11 mouse cellular contexts compared by ENCODE assay signal in the genomic region with DNA sequence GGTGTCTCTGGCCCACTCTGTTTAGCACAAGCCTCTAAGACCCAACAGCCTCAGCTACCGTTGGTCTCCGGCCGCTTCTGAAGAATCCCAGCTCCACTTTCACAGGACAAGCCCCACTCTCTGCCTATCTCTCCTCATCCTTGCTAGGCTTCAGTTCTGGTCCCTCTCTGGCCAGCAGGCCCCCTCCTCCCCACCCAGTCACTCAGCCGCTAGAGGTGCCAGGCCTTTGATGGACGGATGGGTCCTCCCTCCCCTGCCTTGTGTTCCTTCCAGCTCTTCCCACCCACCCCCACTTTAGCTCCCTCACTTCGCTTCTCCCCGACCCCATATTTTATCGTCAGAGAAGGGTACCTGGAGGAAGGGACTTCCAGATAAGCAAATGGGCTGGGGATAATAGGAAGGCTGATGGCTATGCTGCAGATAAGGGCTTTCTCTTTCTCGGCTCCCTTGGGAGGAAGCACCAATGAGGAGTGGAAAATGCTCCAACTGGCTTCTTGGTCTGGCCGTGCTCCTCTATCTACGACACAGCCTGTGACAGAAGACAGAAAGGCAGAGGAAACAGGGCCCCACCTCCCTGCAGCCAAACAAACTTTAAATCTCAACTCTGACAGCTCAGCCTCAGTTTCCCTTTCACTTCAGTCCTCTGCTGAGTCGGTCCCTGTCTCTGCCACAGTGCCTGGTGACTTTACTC. TPM values are rescaled to one million over a fixed set of nuclear protein-coding genes. Genes with fewer than 3 reads are reported as not detected.
A peak's percentile ranks its signal among the peaks of the same experiment; 100 is the strongest.
DNase-seq lines count a peak whose midpoint lies in the region; ATAC-seq lines count a peak whose summit lies in the region.
"Had no signal": no experiment of that assay in that cellular context is flagged by ENCODE, and none has a peak within 500 bp of the region (broad histone marks: within the 10 kb centered on the region; RNA-seq: fewer than 3 reads in every experiment).

No protein-coding gene starts in this region.

- no peak for ATAC-seq in forebrain, embryonic 12.5 days (ENCODE audit: low FRiP score)
- ATAC-seq in forebrain, embryonic 16.5 days, result no peak

- no peak overlapping the region for H3K9ac ChIP-seq in forebrain, embryonic 12.5 days
- H3K9ac ChIP-seq in forebrain, embryonic 16.5 days (replicated peaks; ENCODE audit: low read depth, low read length), result no peak overlapping the region

- H3K27me3 ChIP-seq in forebrain, embryonic 12.5 days, result peaks cover 29% of the 10 kb centered on the region
- H3K27me3 ChIP-seq in forebrain, embryonic 16.5 days (replicated peaks; ENCODE audit: control insufficient read depth, insufficient read depth, low read length), result no peaks in the 10 kb centered on the region

- peak; percentile 58 to 73 for DNase-seq in heart, adult 18-20 months
- peak; percentile 48 for DNase-seq in kidney, adult 11 months
- DNase-seq in lung, postnatal 14 days, result peak; percentile 14
- no peak for DNase-seq in adipocyte (ENCODE audit: low spot score)
- no peak for DNase-seq in cerebellum, adult 9-11 months
- no peak for DNase-seq in c-Kit-positive CD71-positive TER-119-positive erythroid progenitor cells, embryonic 14.5 days (ENCODE audit: low spot score)

- no peaks in the 10 kb centered on the region for H3K9me3 ChIP-seq in forebrain, embryonic 12.5 days
- H3K9me3 ChIP-seq in forebrain, embryonic 16.5 days (ENCODE audit: control insufficient read depth, low read length), result no peaks in the 10 kb centered on the region

- WGBS in forebrain, embryonic 12.5 days, result 47% methylated on average over 12 of the region's 12 CpGs
- WGBS in forebrain, embryonic 16.5 days, result 43% methylated on average over 12 of the region's 12 CpGs

- H3K4me3 ChIP-seq in forebrain, embryonic 12.5 days (replicated peaks), result no peak overlapping the region
- H3K4me3 ChIP-seq in forebrain, embryonic 16.5 days (replicated peaks; ENCODE audit: low read length), result no peak overlapping the region

- H3K4me2 ChIP-seq in forebrain, embryonic 12.5 days, result no peak overlapping the region
- H3K4me2 ChIP-seq in forebrain, embryonic 16.5 days (ENCODE audit: low read length), result no peak overlapping the region

- H3K36me3 ChIP-seq in forebrain, embryonic 12.5 days (replicated peaks), result peaks cover 10% of the 10 kb centered on the region
- H3K36me3 ChIP-seq in forebrain, embryonic 16.5 days (ENCODE audit: control insufficient read depth, insufficient read depth), result peaks cover 4% of the 10 kb centered on the region

- H3K27ac ChIP-seq in forebrain, embryonic 12.5 days, result 0 out of 2 replicates have a peak overlapping the region, but pooled peaks have one; percentile 47
- H3K27ac ChIP-seq in forebrain, embryonic 16.5 days (ENCODE audit: low read length), result no peak overlapping the region

- H3K4me1 ChIP-seq in forebrain, embryonic 12.5 days, result peaks cover 13% of the 10 kb centered on the region
- peaks cover 10% of the 10 kb centered on the region for H3K4me1 ChIP-seq in forebrain, embryonic 16.5 days (replicated peaks; ENCODE audit: control insufficient read depth, insufficient read depth, low read length)

RNA-seq across cellular contexts. Expression of a gene that starts 23.0 kb away (rescaled TPM):
- polyA plus RNA-seq in forebrain, embryonic 12.5 days (2016; fragmentation: Nextera tagmentation; extraction: Ambion mirVana), result not detected in 2 replicates
- polyA plus RNA-seq in forebrain, embryonic 16.5 days (2015; fragmentation: Nextera tagmentation; extraction: Ambion mirVana), result not detected in 2 replicates
- total RNA-seq in heart, adult 18-20 months (2021), result not detected
- total RNA-seq: left cerebral cortex, postnatal 10 days; neutrophil, adult 5-6 weeks had no signal
- polyA plus RNA-seq: C2C12 had no signal

RNA-seq across cellular contexts. Expression of a gene that starts 25.0 kb away (rescaled TPM):
- polyA plus RNA-seq in forebrain, embryonic 12.5 days (2016; fragmentation: Nextera tagmentation; extraction: Ambion mirVana), result 2.3 and 2.9 TPM in 2 replicates
- polyA plus RNA-seq in forebrain, embryonic 16.5 days (2015; fragmentation: Nextera tagmentation; extraction: Ambion mirVana), result 1.6 and 1.9 TPM in 2 replicates
- not detected for total RNA-seq in heart, adult 18-20 months (2021)
- total RNA-seq: neutrophil, adult 5-6 weeks had no signal

RNA-seq across cellular contexts. Expression of a gene that starts 28.5 kb away (rescaled TPM):
- 45.4 and 54.1 TPM in 2 replicates for polyA plus RNA-seq in forebrain, embryonic 12.5 days (2016; fragmentation: Nextera tagmentation; extraction: Ambion mirVana)
- 19.8 and 20.1 TPM in 2 replicates for polyA plus RNA-seq in forebrain, embryonic 16.5 days (2015; fragmentation: Nextera tagmentation; extraction: Ambion mirVana)
- 10 to 100 TPM; 12.9 to 15.3 TPM for total RNA-seq in heart, adult 18-20 months (2021)

RNA-seq across cellular contexts. Expression of a gene that starts 33.4 kb away (rescaled TPM):
- polyA plus RNA-seq in forebrain, embryonic 12.5 days (2016; fragmentation: Nextera tagmentation; extraction: Ambion mirVana), result not detected in 2 replicates
- polyA plus RNA-seq in forebrain, embryonic 16.5 days (2015; fragmentation: Nextera tagmentation; extraction: Ambion mirVana), result not detected in 2 replicates
- total RNA-seq in heart, adult 18-20 months (2021), result 100 to 1,000 TPM; 344 to 355 TPM
- total RNA-seq: neutrophil, adult 5-6 weeks had no signal

RNA-seq across cellular contexts. Expression of a gene that starts 34.4 kb away (rescaled TPM):
- polyA plus RNA-seq in forebrain, embryonic 12.5 days (2016; fragmentation: Nextera tagmentation; extraction: Ambion mirVana), result 11.1 and 12.1 TPM in 2 replicates
- polyA plus RNA-seq in forebrain, embryonic 16.5 days (2015; fragmentation: Nextera tagmentation; extraction: Ambion mirVana), result 15.7 and 18.2 TPM in 2 replicates
- 10 to 100 TPM; 12.4 to 13.5 TPM for total RNA-seq in heart, adult 18-20 months (2021)

Comparison
In these comparisons a context has a peak if more than half of its experiments do, and no peak if none do; other contexts are left out.
1. DNase-seq: peak in heart, adult 18-20 months (2 of 2), kidney, adult 11 months (single experiment) and lung, postnatal 14 days (single experiment); none in adipocyte (single experiment), cerebellum, adult 9-11 months (single experiment) and c-Kit-positive CD71-positive TER-119-positive erythroid progenitor cells, embryonic 14.5 days (single experiment).